Mouse (Mus musculus) ES-E14 (cell line): ENCODE data around the gene Bpi. TPM values are rescaled to one million over a fixed set of nuclear protein-coding genes. Genes with fewer than 3 reads are reported as not detected.

Source experiments
- DNase-seq: peaks from one replicate; pipeline ENCODE4 v3.0.0-alpha.2; 2013; ENCODE audit warnings: low read depth, low spot score
- H3K27ac ChIP-seq: 2 replicates; pipeline ENCODE4 v1.5.1; 2012; ENCODE audit warnings: low read depth, mild to moderate bottlenecking, low read length, moderate library complexity, mixed read lengths; ENCODE audit not compliant: poor library complexity, insufficient read depth, severe bottlenecking
- H3K36me3 ChIP-seq: 2 replicates; pipeline ENCODE4 v1.6.1; 2012; ENCODE audit warnings: mild to moderate bottlenecking, low read length, moderate library complexity, mixed read lengths; ENCODE audit not compliant: control insufficient read depth, poor library complexity, insufficient read depth, severe bottlenecking
- H3K4me1 ChIP-seq, 2 experiments: fragments of 150-350 bp in 1 of 2; sonication (generic) in 1 of 2; 2 replicates each; pipeline ENCODE4 v1.6.1; 2012; ENCODE audit warnings: low read length in 2 of 2, mild to moderate bottlenecking in 1 of 2, mixed read lengths in 1 of 2; ENCODE audit not compliant: control insufficient read depth in 2 of 2, insufficient read depth in 2 of 2, poor library complexity in 1 of 2
- H3K4me3 ChIP-seq, 2 experiments: fragments of 150-350 bp in 1 of 2; sonication (generic) in 1 of 2; 2 replicates each; pipeline ENCODE4 v1.5.1; 2012; ENCODE audit warnings: low read length in 2 of 2, low read depth in 1 of 2, mild to moderate bottlenecking in 1 of 2, mixed read lengths in 1 of 2; ENCODE audit not compliant: insufficient read depth in 1 of 2, poor library complexity in 1 of 2, severe bottlenecking in 1 of 2
- H3K9ac ChIP-seq: 2 replicates; pipeline ENCODE4 v1.6.1; 2012; ENCODE audit warnings: low read depth, mild to moderate bottlenecking, low read length, mixed read lengths; ENCODE audit not compliant: poor library complexity, insufficient read depth, severe bottlenecking
- H3K9me3 ChIP-seq: fragments of 150-350 bp; sonication (generic); 2 replicates; pipeline ENCODE4 v1.6.1; 2012; ENCODE audit warnings: low read depth, mild to moderate bottlenecking, low read length; ENCODE audit not compliant: control insufficient read depth, insufficient read depth
- CHD2 ChIP-seq: IDR thresholded peaks from 2 replicates; pipeline ENCODE4 v1.6.1; 2014; ENCODE audit warnings: mild to moderate bottlenecking, low read depth, low read length, inconsistent platforms
- HCFC1 ChIP-seq: IDR thresholded peaks from 2 replicates; pipeline ENCODE4 v1.6.1; 2012; ENCODE audit warnings: low read length, inconsistent platforms, borderline replicate concordance; ENCODE audit not compliant: insufficient read depth
- MAFK ChIP-seq: IDR thresholded peaks from 2 replicates; pipeline ENCODE4 v1.6.1; 2014; ENCODE audit warnings: mild to moderate bottlenecking, low read depth, low read length, inconsistent platforms; ENCODE audit not compliant: insufficient read depth
- ZC3H11A ChIP-seq: IDR thresholded peaks from 2 replicates; pipeline ENCODE4 v1.6.1; 2012; ENCODE audit warnings: low read depth, mild to moderate bottlenecking, inconsistent platforms, low read length, borderline replicate concordance
- ZNF384 ChIP-seq: IDR thresholded peaks from 2 replicates; pipeline ENCODE4 v1.6.1; 2012; ENCODE audit warnings: low read depth, low read length, inconsistent platforms
- in situ Hi-C, 2 experiments: fragments of 600-800 bp; cut with MboI; formaldehyde crosslinking; loops; one replicate each; pipeline ENCODE4 v1.15.1; 2025; ENCODE audit warnings: low sequenced_read_pairs in 2 of 2, inconsistent platforms in 1 of 2; ENCODE audit not compliant: unreplicated experiment in 2 of 2
- total RNA-seq: library from RNA; depleted of rRNA; stranded (reverse); fragments of 300-350 nt; gene quantifications from 2 replicates; pipeline ENCODE4 v1.2.3, GENCODE M21; 2012

The Bpi gene
- total RNA-seq, 1 experiment = 0.31 TPM

GRCm38 (mm10) chr2:158308276-158308675, 50.4 kb downstream of the Bpi start:
- DNase-seq = no peak

GRCm38 (mm10) chr2:158313089-158313488, 55.2 kb downstream of the Bpi start:
- in situ Hi-C loops = no loop called here
- TF ChIP-seq ZNF384 (no peak), CHD2 (no peak), ZC3H11A (no peak), MAFK (no peak), HCFC1 (no peak)
- no peak overlapping the region for H3K27ac ChIP-seq
- peaks cover 0 to 2% of the 10 kb centered on the region in 2 experiments; a peak in 1 of 4 replicates for H3K4me1 ChIP-seq
- no peaks in the 10 kb centered on the region for H3K9me3 ChIP-seq
- H3K4me3 ChIP-seq = no peak overlapping the region
- no peaks in the 10 kb centered on the region for H3K36me3 ChIP-seq
- DNase-seq = no peak
- no peak overlapping the region for H3K9ac ChIP-seq

More at GRCm38 (mm10) chr2:158308276-158308675, 50.4 kb downstream of the Bpi start:
- H3K27ac ChIP-seq = no peak overlapping the region
- H3K9me3 ChIP-seq = no peaks in the 10 kb centered on the region
- H3K9ac ChIP-seq = no peak overlapping the region
- no peaks in the 10 kb centered on the region for H3K36me3 ChIP-seq
- in situ Hi-C loops = no loop called here
- no peaks in the 10 kb centered on the region for H3K4me1 ChIP-seq
- TF ChIP-seq HCFC1 (no peak), CHD2 (no peak), MAFK (no peak), ZNF384 (no peak), ZC3H11A (no peak)
- no peak overlapping the region for H3K4me3 ChIP-seq

DNA sequence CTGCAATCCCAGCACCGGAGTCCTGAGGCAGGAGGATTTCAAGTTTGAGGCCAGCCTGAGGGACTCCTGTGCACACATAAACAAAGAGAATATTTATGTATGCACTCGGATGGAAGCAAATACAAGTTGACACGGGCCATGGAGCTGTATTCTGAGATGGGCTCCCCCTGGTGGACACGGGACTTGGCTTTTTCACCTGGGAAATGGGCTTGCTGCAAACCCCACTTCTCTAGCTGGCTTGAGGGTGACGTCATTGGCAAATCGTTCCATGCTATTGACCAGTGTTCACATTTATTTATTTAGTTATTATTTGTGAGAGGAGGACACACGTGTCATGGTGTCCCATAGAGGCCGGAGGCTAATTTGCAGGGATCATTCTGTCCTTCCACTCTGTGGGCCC, 58.5 kb downstream of the Bpi start:
- DNase-seq = peak; percentile 59
- peaks cover 0 to 2% of the 10 kb centered on the region in 2 experiments; a peak in 1 of 4 replicates for H3K4me1 ChIP-seq
- H3K27ac ChIP-seq = no peak overlapping the region
- TF ChIP-seq CHD2 = no peak
- no peak overlapping the region for H3K4me3 ChIP-seq
- in situ Hi-C loops = no loop called here
- H3K9ac ChIP-seq = no peak overlapping the region
- no peaks in the 10 kb centered on the region for H3K9me3 ChIP-seq
- H3K36me3 ChIP-seq = no peaks in the 10 kb centered on the region

- Histone ChIP-seq H3K4me1 (peaks cover 0 to 2% of the 10 kb centered on the region in 2 experiments; a peak in 1 of 4 replicates), H3K36me3 (no peaks in the 10 kb centered on the region), H3K4me3 (no peak overlapping the region), H3K9me3 (no peaks in the 10 kb centered on the region), H3K9ac (no peak overlapping the region), H3K27ac (no peak overlapping the region)
- no peak for TF ChIP-seq ZC3H11A
- TF ChIP-seq HCFC1 = no peak
- TF ChIP-seq CHD2 = no peak
- no peak for TF ChIP-seq MAFK
- peak; percentile 51 for DNase-seq
- in situ Hi-C loops = no loop called here
Measured at GRCm38 (mm10) chr2:158317026-158317425, 59.1 kb downstream of the Bpi start.

DNA sequence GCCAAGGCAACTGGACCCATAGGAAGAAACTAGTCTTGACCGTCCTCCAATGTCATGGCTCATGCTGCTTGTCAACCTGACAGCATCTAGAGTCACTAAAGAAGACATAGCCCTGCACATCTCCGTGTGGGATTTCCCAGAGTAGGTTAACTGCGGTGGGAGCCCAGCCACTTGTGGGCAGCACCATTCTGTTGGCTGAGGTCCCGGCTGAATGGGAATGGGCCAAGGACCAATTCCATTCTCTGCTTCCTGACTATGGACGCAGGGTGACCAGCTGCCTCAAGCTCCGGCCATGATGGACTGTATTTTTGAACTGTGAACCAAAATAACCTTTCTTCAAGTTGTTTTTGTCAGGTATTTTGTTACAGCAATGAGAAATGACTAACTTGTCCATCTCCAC, 63.7 kb downstream of the Bpi start:
- in situ Hi-C loops = no loop called here
- H3K36me3 ChIP-seq = no peaks in the 10 kb centered on the region
- no peak for TF ChIP-seq ZC3H11A
- TF ChIP-seq ZNF384 = no peak
- no peak for TF ChIP-seq CHD2
- TF ChIP-seq HCFC1 = no peak
- TF ChIP-seq MAFK = no peak
- H3K9ac ChIP-seq = no peak overlapping the region
- H3K4me3 ChIP-seq = no peak overlapping the region
- DNase-seq = no peak
- no peaks in the 10 kb centered on the region for H3K9me3 ChIP-seq
- H3K27ac ChIP-seq = no peak overlapping the region
- H3K4me1 ChIP-seq = peaks cover 0 to 2% of the 10 kb centered on the region in 2 experiments; a peak in 1 of 4 replicates
